Mouse (Mus musculus) liver, postnatal 0 days (tissue): Measurements from ENCODE around the gene Rufy2.

Experiments used
- CTCF ChIP-seq: sonication (generic); IDR thresholded peaks from 2 replicates; pipeline ENCODE4 v1.5.1; 2016; ENCODE audit warnings: antibody characterized with exemption, low read depth
- EP300 ChIP-seq: IDR thresholded peaks from 2 replicates; pipeline ENCODE4 v1.6.1; 2016; ENCODE audit warnings: antibody characterized with exemption, low read depth, mild to moderate bottlenecking

DNA sequence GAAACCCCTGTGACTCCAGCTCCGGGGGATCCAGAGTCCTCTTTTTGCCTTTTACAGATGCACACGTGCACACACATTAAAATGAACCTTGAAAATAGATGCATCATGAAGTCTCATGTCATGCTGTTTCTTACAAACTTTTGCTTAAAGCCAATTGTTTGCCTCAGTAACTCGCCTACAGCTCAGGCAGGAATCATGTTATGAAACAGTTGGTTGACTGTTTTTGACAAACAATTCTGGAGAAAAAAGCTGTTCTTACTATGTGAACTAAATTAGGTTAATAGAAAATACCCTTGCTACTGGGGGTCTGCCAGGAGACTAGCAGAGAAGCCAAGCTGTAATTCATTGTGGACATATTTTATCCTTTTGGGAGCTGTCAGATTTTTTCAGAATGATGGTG lies 52.9 kb downstream of the Rufy2 start:
- TF ChIP-seq CTCF (no peak), EP300 (no peak)
